Mouse (Mus musculus): ENCODE measurements around the gene Mcemp1. TPM values are rescaled to one million over a fixed set of nuclear protein-coding genes. Genes with fewer than 3 reads are reported as not detected.

Gene Mcemp1
- total and polyA plus RNA-seq, 2 experiments from 2014 or later = 0.23 TPM; not detected in 1

DNA sequence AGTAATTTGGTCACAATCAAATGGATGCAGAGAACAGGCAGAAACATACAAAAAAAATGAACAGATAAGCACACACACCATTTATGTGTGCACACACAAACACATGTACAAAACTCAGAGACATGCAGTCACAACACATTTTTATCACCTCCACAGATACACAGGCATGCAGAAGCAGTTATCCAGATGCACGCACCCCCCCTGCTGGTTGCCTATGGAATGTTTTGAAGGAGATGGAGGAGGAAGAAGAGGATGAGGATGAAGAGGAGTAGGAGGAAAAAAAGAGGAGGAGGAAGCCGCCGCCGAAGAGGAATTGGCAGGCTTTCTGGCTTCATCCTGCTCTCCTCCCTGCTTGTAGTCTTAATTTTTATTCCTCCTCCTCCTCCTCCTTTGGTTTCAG, 40.2 kb downstream of the Mcemp1 start:
- Histone ChIP-seq H3K4me1 (ENCODE audit: insufficient read depth, low read length) (no peaks in the 10 kb centered on the region), H3K27ac (ENCODE audit: low read depth, low read length) (no peak overlapping the region), H3K4me2 (ENCODE audit: low read depth, low read length, poor library complexity, severe bottlenecking) (no peak overlapping the region), H3K27me3 (ENCODE audit: insufficient read depth, low read length) (no peaks in the 10 kb centered on the region), H3K36me3 (ENCODE audit: insufficient read depth, low read length) (no peaks in the 10 kb centered on the region), H3K9me3 (ENCODE audit: low read length) (no peaks in the 10 kb centered on the region), H3K9ac (replicated peaks; ENCODE audit: low read length, poor library complexity, severe bottlenecking) (no peak overlapping the region), H3K4me3 (ENCODE audit: low read depth, low read length) (no peak overlapping the region)
- 51% methylated on average over 4 of the region's 4 CpGs for WGBS
- DNase-seq (ENCODE audit: low spot score) (no peak), ATAC-seq (ENCODE audit: low FRiP score) (no peak)
- peak; percentile 47 for TF ChIP-seq CTCF (IDR thresholded peaks at IDR 0.05)

DNA sequence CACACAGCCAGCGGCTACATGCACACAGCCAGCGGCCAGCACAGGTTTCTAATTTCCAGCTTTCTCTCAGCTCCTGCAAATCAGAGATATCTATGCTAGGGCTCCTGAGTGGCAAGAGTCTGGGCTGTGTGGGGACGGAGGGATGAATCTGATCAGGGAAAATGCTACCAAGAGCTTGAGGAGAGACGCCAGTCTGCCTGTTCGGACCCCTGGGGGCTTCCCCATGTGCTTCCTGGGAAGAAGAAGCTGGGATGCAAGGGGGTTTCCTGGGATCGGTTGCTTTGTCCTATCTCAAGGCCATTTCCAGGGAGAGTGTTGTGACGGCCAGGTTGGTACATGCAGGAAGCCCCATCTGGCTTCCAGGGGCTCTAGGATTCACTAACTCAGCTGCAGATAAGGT, 42.1 kb downstream of the Mcemp1 start:
- 75% methylated on average over 7 of the region's 7 CpGs for WGBS
- Histone ChIP-seq H3K9ac (replicated peaks; ENCODE audit: low read length, poor library complexity, severe bottlenecking) (no peak overlapping the region), H3K27ac (ENCODE audit: low read depth, low read length) (no peak overlapping the region), H3K36me3 (ENCODE audit: insufficient read depth, low read length) (no peaks in the 10 kb centered on the region), H3K4me2 (ENCODE audit: low read depth, low read length, poor library complexity, severe bottlenecking) (no peak overlapping the region), H3K27me3 (ENCODE audit: insufficient read depth, low read length) (no peaks in the 10 kb centered on the region), H3K4me1 (ENCODE audit: insufficient read depth, low read length) (no peaks in the 10 kb centered on the region), H3K9me3 (ENCODE audit: low read length) (no peaks in the 10 kb centered on the region), H3K4me3 (ENCODE audit: low read depth, low read length) (no peak overlapping the region)
- TF ChIP-seq CTCF (IDR thresholded peaks at IDR 0.05) = no peak
- no peak for ATAC-seq (ENCODE audit: low FRiP score)
- no peak for DNase-seq (ENCODE audit: low spot score)

DNA sequence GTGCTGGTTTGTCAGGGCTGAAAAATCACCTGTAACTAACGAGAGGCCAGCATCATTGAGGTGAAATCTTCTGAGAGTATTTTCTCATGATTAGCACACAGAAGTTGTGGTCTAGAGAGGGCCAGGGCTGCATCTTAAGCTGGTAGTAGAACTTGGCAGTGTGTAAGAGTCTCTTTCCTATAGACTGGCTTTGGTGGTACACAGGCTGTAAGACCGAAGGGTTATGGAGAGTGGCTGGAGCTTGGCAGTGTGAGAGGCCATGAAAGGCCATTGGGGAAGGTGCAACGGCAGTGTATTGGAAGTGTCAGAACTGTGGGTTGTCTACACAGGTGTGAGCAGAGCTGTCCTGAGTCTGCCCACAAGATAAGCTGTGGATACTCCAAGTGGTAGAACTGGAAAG, 44.8 kb downstream of the Mcemp1 start:
- Histone ChIP-seq H3K9ac (replicated peaks; ENCODE audit: low read length, poor library complexity, severe bottlenecking) (no peak overlapping the region), H3K27ac (ENCODE audit: low read depth, low read length) (no peak overlapping the region), H3K4me1 (ENCODE audit: insufficient read depth, low read length) (no peaks in the 10 kb centered on the region), H3K27me3 (ENCODE audit: insufficient read depth, low read length) (no peaks in the 10 kb centered on the region), H3K36me3 (ENCODE audit: insufficient read depth, low read length) (no peaks in the 10 kb centered on the region), H3K9me3 (ENCODE audit: low read length) (no peaks in the 10 kb centered on the region), H3K4me3 (ENCODE audit: low read depth, low read length) (no peak overlapping the region), H3K4me2 (ENCODE audit: low read depth, low read length, poor library complexity, severe bottlenecking) (no peak overlapping the region)
- DNase-seq (ENCODE audit: low spot score) (no peak), ATAC-seq (ENCODE audit: low FRiP score) (no peak)
- no peak for TF ChIP-seq CTCF (IDR thresholded peaks at IDR 0.05)
- WGBS = 88% methylated on average over 3 of the region's 3 CpGs

DNA sequence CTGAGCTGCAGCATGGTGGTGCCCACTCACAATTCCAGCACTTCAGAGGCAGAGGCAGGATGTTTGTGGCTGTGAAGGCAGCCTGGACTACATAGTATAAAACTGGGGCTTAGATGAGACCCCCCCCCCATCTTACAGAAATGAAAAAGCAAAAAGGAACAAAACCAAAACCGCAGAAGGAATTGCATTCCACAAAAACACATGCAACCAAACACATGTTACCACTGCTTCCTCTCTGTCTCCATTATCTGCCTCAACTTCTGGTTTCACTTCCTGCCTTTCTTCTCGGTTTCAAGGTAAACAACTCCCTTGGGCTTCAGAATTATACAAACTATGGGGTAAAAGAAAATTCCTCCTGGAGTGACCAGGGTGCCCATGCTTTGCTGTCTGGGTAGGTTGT, 46.1 kb downstream of the Mcemp1 start:
- H3K4me2 ChIP-seq (ENCODE audit: low read depth, low read length, poor library complexity, severe bottlenecking) = no peak overlapping the region
- ATAC-seq (ENCODE audit: low FRiP score) (no peak), DNase-seq (ENCODE audit: low spot score) (no peak)
- H3K27me3 ChIP-seq (ENCODE audit: insufficient read depth, low read length) = no peaks in the 10 kb centered on the region
- no peak overlapping the region for H3K27ac ChIP-seq (ENCODE audit: low read depth, low read length)
- 69% methylated on average over 2 of the region's 2 CpGs for WGBS
- TF ChIP-seq CTCF (IDR thresholded peaks at IDR 0.05) = no peak
- H3K36me3 ChIP-seq (ENCODE audit: insufficient read depth, low read length) = no peaks in the 10 kb centered on the region
- no peak overlapping the region for H3K4me3 ChIP-seq (ENCODE audit: low read depth, low read length)
- H3K9ac ChIP-seq (replicated peaks; ENCODE audit: low read length, poor library complexity, severe bottlenecking) = no peak overlapping the region
- no peaks in the 10 kb centered on the region for H3K4me1 ChIP-seq (ENCODE audit: insufficient read depth, low read length)
- H3K9me3 ChIP-seq (ENCODE audit: low read length) = no peaks in the 10 kb centered on the region

DNA sequence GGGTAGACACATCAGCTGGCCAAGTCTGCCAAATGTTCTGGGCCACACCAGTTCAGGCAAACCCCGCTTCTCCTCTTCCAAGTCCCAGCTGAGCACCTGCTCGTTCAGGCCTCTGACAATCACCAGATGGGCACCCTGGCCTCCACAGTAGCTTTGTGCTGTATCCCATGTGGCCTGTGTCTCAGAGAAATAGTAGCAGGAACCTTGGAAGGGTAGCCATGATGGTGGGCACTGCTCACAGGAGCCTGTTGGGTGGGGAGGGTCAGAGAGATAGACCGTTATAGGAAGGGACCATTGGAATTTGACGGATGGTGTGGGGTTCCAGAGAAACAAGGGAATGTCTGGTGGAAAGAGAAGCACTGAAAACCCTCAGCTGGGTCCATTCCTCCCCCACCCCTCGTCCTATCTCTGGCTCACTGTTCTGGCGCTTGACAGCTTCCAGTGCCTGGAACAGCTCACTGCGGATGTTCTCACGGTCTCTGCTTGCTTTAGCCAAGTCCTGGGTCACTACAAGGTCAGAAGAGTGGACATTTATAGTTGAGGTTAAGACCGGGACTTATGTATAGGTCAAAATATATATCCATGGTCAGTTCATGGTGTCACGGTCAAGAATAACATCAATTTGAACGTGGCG, 51.9 kb downstream of the Mcemp1 start:
- Histone ChIP-seq H3K27ac (ENCODE audit: low read depth, low read length) (no peak overlapping the region), H3K36me3 (ENCODE audit: insufficient read depth, low read length) (no peaks in the 10 kb centered on the region), H3K9ac (replicated peaks; ENCODE audit: low read length, poor library complexity, severe bottlenecking) (no peak overlapping the region), H3K27me3 (ENCODE audit: insufficient read depth, low read length) (no peaks in the 10 kb centered on the region), H3K4me2 (ENCODE audit: low read depth, low read length, poor library complexity, severe bottlenecking) (no peak overlapping the region), H3K9me3 (ENCODE audit: low read length) (no peaks in the 10 kb centered on the region), H3K4me1 (ENCODE audit: insufficient read depth, low read length) (no peaks in the 10 kb centered on the region), H3K4me3 (ENCODE audit: low read depth, low read length) (no peak overlapping the region)
- TF ChIP-seq CTCF (IDR thresholded peaks at IDR 0.05) = no peak
- ATAC-seq (ENCODE audit: low FRiP score) = no peak; the same call in 1 of the 2 replicates
- DNase-seq (ENCODE audit: low spot score) = no peak
- WGBS = 86% methylated on average over 12 of the region's 12 CpGs

DNA sequence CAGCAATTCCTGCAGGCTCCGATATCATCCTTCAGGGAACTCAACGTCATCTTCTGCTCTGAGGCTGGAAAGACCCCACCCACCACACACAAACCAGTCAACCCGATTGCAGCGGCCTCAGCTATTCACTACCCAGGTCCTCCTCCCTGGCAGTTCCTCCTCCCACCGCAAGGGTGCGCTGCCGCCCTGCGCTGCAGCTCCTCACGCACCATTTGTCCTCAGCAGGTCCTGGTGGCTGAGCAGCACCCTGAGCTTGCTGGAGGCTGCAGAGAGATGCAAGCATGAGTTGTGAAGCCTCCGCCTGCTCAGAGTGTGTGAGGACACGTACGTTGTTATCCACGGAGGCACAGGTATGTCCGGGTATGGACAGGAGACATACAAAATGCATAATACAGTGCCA, 53.0 kb downstream of the Mcemp1 start:
- Histone ChIP-seq H3K9me3 (ENCODE audit: low read length) (no peaks in the 10 kb centered on the region), H3K27ac (ENCODE audit: low read depth, low read length) (no peak overlapping the region), H3K9ac (replicated peaks; ENCODE audit: low read length, poor library complexity, severe bottlenecking) (no peak overlapping the region), H3K4me2 (ENCODE audit: low read depth, low read length, poor library complexity, severe bottlenecking) (no peak overlapping the region), H3K4me3 (ENCODE audit: low read depth, low read length) (no peak overlapping the region), H3K4me1 (ENCODE audit: insufficient read depth, low read length) (no peaks in the 10 kb centered on the region), H3K36me3 (ENCODE audit: insufficient read depth, low read length) (no peaks in the 10 kb centered on the region), H3K27me3 (ENCODE audit: insufficient read depth, low read length) (no peaks in the 10 kb centered on the region)
- ATAC-seq (ENCODE audit: low FRiP score) (0 out of 2 replicates have a peak, but pooled peaks have one; percentile 47), DNase-seq (ENCODE audit: low spot score) (peak; percentile 43)
- TF ChIP-seq CTCF (IDR thresholded peaks at IDR 0.05) = peak; percentile 72
- 19% methylated on average over 14 of the region's 14 CpGs for WGBS

Other genes with a start within 250 kb of the Mcemp1 start
- gene Pex11g, start 198.1 kb upstream of the Mcemp1 start, total RNA-seq (2014; rRNA removed) = 1.8 and 2.2 TPM in 2 replicates
- gene Pex11g, start 198.1 kb upstream of the Mcemp1 start, polyA plus RNA-seq (2015; fragmentation: Nextera tagmentation; extraction: Ambion mirVana) = 3.1 and 3.6 TPM in 2 replicates
- gene Tex45, start 194.9 kb upstream of the Mcemp1 start, total RNA-seq (2014; rRNA removed) = 0.47 and 0.55 TPM in 2 replicates
- 0.64 and 0.68 TPM in 2 replicates for gene Tex45, start 194.9 kb upstream of the Mcemp1 start, polyA plus RNA-seq (2015; fragmentation: Nextera tagmentation; extraction: Ambion mirVana)
- 85.5 and 106 TPM in 2 replicates for gene Zfp358, start 172.6 kb upstream of the Mcemp1 start, total RNA-seq (2014; rRNA removed)
- 57.1 and 58.3 TPM in 2 replicates for gene Zfp358, start 172.6 kb upstream of the Mcemp1 start, polyA plus RNA-seq (2015; fragmentation: Nextera tagmentation; extraction: Ambion mirVana)
- 93.8 and 116 TPM in 2 replicates for gene Mcoln1, start 165.3 kb upstream of the Mcemp1 start, total RNA-seq (2014; rRNA removed)
- gene Mcoln1, start 165.3 kb upstream of the Mcemp1 start, polyA plus RNA-seq (2015; fragmentation: Nextera tagmentation; extraction: Ambion mirVana) = 108 and 117 TPM in 2 replicates
- gene Pnpla6, start 150.4 kb upstream of the Mcemp1 start, total RNA-seq (2014; rRNA removed) = 57.0 and 57.5 TPM in 2 replicates
- gene Pnpla6, start 150.4 kb upstream of the Mcemp1 start, polyA plus RNA-seq (2015; fragmentation: Nextera tagmentation; extraction: Ambion mirVana) = 35.5 and 36.8 TPM in 2 replicates
- not detected in 2 replicates for gene C330021F23Rik, start 97.8 kb upstream of the Mcemp1 start, total RNA-seq (2014; rRNA removed)
- gene C330021F23Rik, start 97.8 kb upstream of the Mcemp1 start, polyA plus RNA-seq (2015; fragmentation: Nextera tagmentation; extraction: Ambion mirVana) = 0.17 TPM in 1 of 2 replicates, not detected in the other
- 115 and 149 TPM in 2 replicates for gene Camsap3, start 78.5 kb upstream of the Mcemp1 start, total RNA-seq (2014; rRNA removed)
- 44.9 and 46.2 TPM in 2 replicates for gene Camsap3, start 78.5 kb upstream of the Mcemp1 start, polyA plus RNA-seq (2015; fragmentation: Nextera tagmentation; extraction: Ambion mirVana)
- gene Xab2, start 44.4 kb upstream of the Mcemp1 start, total RNA-seq (2014; rRNA removed) = 41.9 and 43.0 TPM in 2 replicates
- 31.7 and 35.9 TPM in 2 replicates for gene Xab2, start 44.4 kb upstream of the Mcemp1 start, polyA plus RNA-seq (2015; fragmentation: Nextera tagmentation; extraction: Ambion mirVana)
- 5.7 and 7.7 TPM in 2 replicates for gene Pet100, start 44.2 kb upstream of the Mcemp1 start, total RNA-seq (2014; rRNA removed)
- 70.9 and 71.3 TPM in 2 replicates for gene Pet100, start 44.2 kb upstream of the Mcemp1 start, polyA plus RNA-seq (2015; fragmentation: Nextera tagmentation; extraction: Ambion mirVana)
- gene Pcp2, start 40.2 kb upstream of the Mcemp1 start, total RNA-seq (2014; rRNA removed) = 10.4 and 33.2 TPM in 2 replicates
- 0.83 and 1.1 TPM in 2 replicates for gene Pcp2, start 40.2 kb upstream of the Mcemp1 start, polyA plus RNA-seq (2015; fragmentation: Nextera tagmentation; extraction: Ambion mirVana)
- 23.1 and 35.3 TPM in 2 replicates for gene Stxbp2, start 34.8 kb upstream of the Mcemp1 start, total RNA-seq (2014; rRNA removed)
- gene Stxbp2, start 34.8 kb upstream of the Mcemp1 start, polyA plus RNA-seq (2015; fragmentation: Nextera tagmentation; extraction: Ambion mirVana) = 36.1 and 44.2 TPM in 2 replicates
- gene Retn, start 10.0 kb upstream of the Mcemp1 start, total RNA-seq (2014; rRNA removed) = not detected in 2 replicates
- gene Retn, start 10.0 kb upstream of the Mcemp1 start, polyA plus RNA-seq (2015; fragmentation: Nextera tagmentation; extraction: Ambion mirVana) = 0.42 and 0.62 TPM in 2 replicates
- gene Fcor, start 6.6 kb downstream of the Mcemp1 start, total RNA-seq (2014; rRNA removed) = 14.7 and 33.3 TPM in 2 replicates
- 20.1 and 20.3 TPM in 2 replicates for gene Fcor, start 6.6 kb downstream of the Mcemp1 start, polyA plus RNA-seq (2015; fragmentation: Nextera tagmentation; extraction: Ambion mirVana)
- gene Trappc5, start 10.5 kb downstream of the Mcemp1 start, total RNA-seq (2014; rRNA removed) = 59.7 and 65.3 TPM in 2 replicates
- gene Trappc5, start 10.5 kb downstream of the Mcemp1 start, polyA plus RNA-seq (2015; fragmentation: Nextera tagmentation; extraction: Ambion mirVana) = 67.0 and 68.3 TPM in 2 replicates
- gene Fcer2a, start 28.4 kb downstream of the Mcemp1 start, total RNA-seq (2014; rRNA removed) = not detected in 2 replicates
- gene Fcer2a, start 28.4 kb downstream of the Mcemp1 start, polyA plus RNA-seq (2015; fragmentation: Nextera tagmentation; extraction: Ambion mirVana) = 0.22 and 0.41 TPM in 2 replicates
- not detected in 2 replicates for gene Clec4g, start 54.9 kb downstream of the Mcemp1 start, total RNA-seq (2014; rRNA removed)
- not detected in 2 replicates for gene Clec4g, start 54.9 kb downstream of the Mcemp1 start, polyA plus RNA-seq (2015; fragmentation: Nextera tagmentation; extraction: Ambion mirVana)
- 0.11 TPM in 1 of 2 replicates, not detected in the other for gene Cd209a, start 83.2 kb downstream of the Mcemp1 start, total RNA-seq (2014; rRNA removed)
- not detected in 2 replicates for gene Cd209a, start 83.2 kb downstream of the Mcemp1 start, polyA plus RNA-seq (2015; fragmentation: Nextera tagmentation; extraction: Ambion mirVana)
- not detected in 2 replicates for gene Cd209e, start 188.6 kb downstream of the Mcemp1 start, total RNA-seq (2014; rRNA removed)
- gene Cd209e, start 188.6 kb downstream of the Mcemp1 start, polyA plus RNA-seq (2015; fragmentation: Nextera tagmentation; extraction: Ambion mirVana) = not detected in 2 replicates
- not detected in 2 replicates for gene Cd209d, start 212.8 kb downstream of the Mcemp1 start, total RNA-seq (2014; rRNA removed)
- not detected in 2 replicates for gene Cd209d, start 212.8 kb downstream of the Mcemp1 start, polyA plus RNA-seq (2015; fragmentation: Nextera tagmentation; extraction: Ambion mirVana)